ENCODE assay signal across 28 mouse cellular contexts in genomic region chr2:130529925-130530324, GRCm38 (mm10). TPM values are rescaled to one million over a fixed set of nuclear protein-coding genes. Genes with fewer than 3 reads are reported as not detected.
DNase-seq lines count a peak whose midpoint lies in the region; TF ChIP-seq lines count a peak whose summit lies in the region.
"Had no signal": no experiment of that assay in that cellular context is flagged by ENCODE, and none has a peak within 500 bp of the region (broad histone marks: within the 10 kb centered on the region; RNA-seq: fewer than 3 reads in every experiment).

No protein-coding gene starts in this region.

- H3K4me3 ChIP-seq in CH12.LX (replicated peaks in 1 of 3; ENCODE audit: low read depth in 2 of 3, low read length in 2 of 3, poor library complexity in 1 of 3), result no peak overlapping the region
- H3K4me3 ChIP-seq in bone marrow macrophage, adult 2 months (ENCODE audit: insufficient read depth, low read length), result no peak overlapping the region
- H3K4me3 ChIP-seq in macrophage (ENCODE audit: inconsistent target), result no peak overlapping the region

- H3K36me3 ChIP-seq in CH12.LX (replicated peaks in 1 of 2; ENCODE audit: control insufficient read depth in 1 of 2, insufficient read depth in 1 of 2, low read length in 1 of 2) (peaks cover 10 to 53% of the 10 kb centered on the region in 2 experiments), macrophage (ENCODE audit: inconsistent target) (peaks cover 32% of the 10 kb centered on the region; the same call in 1 of the 2 replicates)

- H3K27ac ChIP-seq in CH12.LX (ENCODE audit: insufficient read depth, low read depth), result peak overlapping the region; percentile 38
- peak overlapping the region; percentile 33; the same call in 1 of the 2 replicates for H3K27ac ChIP-seq in bone marrow macrophage, adult 2 months (ENCODE audit: insufficient read depth, low read depth, low read length)
- peak overlapping the region; percentile 29 for H3K27ac ChIP-seq in macrophage

- TF ChIP-seq POLR2A in CH12.LX (IDR thresholded peaks at IDR 0.05; ENCODE audit: low read depth, low read length), result no peak
- no peak for TF ChIP-seq POLR2A in bone marrow macrophage, adult 2 months (IDR thresholded peaks at IDR 0.05; ENCODE audit: borderline replicate concordance, low read depth, low read length)

- in situ Hi-C loops in CH12.LX (cut with MboI; ENCODE audit: low pct_ligation_motif_present, low pct_unique_long_range_greater_than_20kb, low sequenced_read_pairs), result no loop called here

- no peak for TF ChIP-seq RAD21 in CH12.LX (IDR thresholded peaks at IDR 0.05; ENCODE audit: low read depth, low read length)

- no peaks in the 10 kb centered on the region for H3K79me2 ChIP-seq in CH12.LX (replicated peaks; ENCODE audit: control insufficient read depth, extremely low read depth, insufficient read depth, poor library complexity, severe bottlenecking)
- H3K79me2 ChIP-seq in macrophage (ENCODE audit: inconsistent target), result no peaks in the 10 kb centered on the region

- TF ChIP-seq CTCF in CH12.LX (conservative IDR thresholded peaks at IDR 0.05 in 1 of 2, IDR thresholded peaks at IDR 0.05 in 1 of 2; ENCODE audit: low read depth in 2 of 2, low read length in 2 of 2), result no peak
- TF ChIP-seq CTCF in bone marrow macrophage, adult 2 months (IDR thresholded peaks at IDR 0.05; ENCODE audit: low read depth, low read length), result no peak

- peak; percentile 49 for DNase-seq in CH12.LX (ENCODE audit: extremely low read depth)
- DNase-seq in ovary, postnatal 14 days (ENCODE audit: low spot score), result no peak
- no peak for DNase-seq in gastrocnemius, postnatal 14 days
- DNase-seq in T-cell, adult 2 months (ENCODE audit: low spot score), result no peak
- DNase-seq: adrenal gland, adult 2 months; adrenal gland, adult 8-10 months; adrenal gland, postnatal 10 days; adrenal gland, postnatal 14 days; adrenal gland, postnatal 25 days; adrenal gland, postnatal 36 days; B cell, adult 2 months; cerebellum, adult 11 months; cerebellum, adult 11-12 months; cerebellum, adult 18-20 months; cerebellum, adult 2 months; cerebellum, adult 8-10 months; cerebellum, adult 9-10 months had no signal

- intact Hi-C loops in gastrocnemius, postnatal 14 days (cut with DNase I; ENCODE audit: low total_unique reads), result no loop called here

- peak overlapping the region; percentile 40 for H3K9ac ChIP-seq in CH12.LX (ENCODE audit: insufficient read depth, low read depth)

- no peaks in the 10 kb centered on the region for H3K27me3 ChIP-seq in CH12.LX (replicated peaks)
- H3K27me3 ChIP-seq: Patski had no signal

- TF ChIP-seq EP300 in CH12.LX (IDR thresholded peaks at IDR 0.05; ENCODE audit: low read length), result peak; percentile 63

- peak overlapping the region; percentile 72 for H3K4me2 ChIP-seq in CH12.LX (ENCODE audit: insufficient read depth, low read depth, poor library complexity, severe bottlenecking)

- H3K9me3 ChIP-seq in CH12.LX (replicated peaks; ENCODE audit: low read length), result no peaks in the 10 kb centered on the region
- H3K9me3 ChIP-seq: G1E had no signal

- dilution Hi-C loops in CH12.LX (cut with MboI; ENCODE audit: extremely low pct_ligation_motif_present, extremely low pct_unique_long_range_greater_than_20kb, low sequenced_read_pairs), result no loop called here

- WGBS in macrophage (ENCODE audit: missing documents), result 92% methylated on average over 7 of the region's 7 CpGs

- peaks cover 18 to 60% of the 10 kb centered on the region in 2 experiments for H3K4me1 ChIP-seq in CH12.LX (ENCODE audit: control insufficient read depth in 1 of 2, insufficient read depth in 2 of 2)
- H3K4me1 ChIP-seq in bone marrow macrophage, adult 2 months (ENCODE audit: control insufficient read depth, insufficient read depth, low read length), result peaks cover 28% of the 10 kb centered on the region

TF ChIP-seq in CH12.LX, 34 proteins besides CTCF, POLR2A, EP300 and RAD21:
- TF ChIP-seq MAFK (IDR thresholded peaks at IDR 0.05; ENCODE audit: insufficient replicate concordance, low read length), result 0 out of 2 replicates have a peak, but pooled peaks have one; percentile 33
- peak; percentile 65; the same call in 1 of the 2 replicates for TF ChIP-seq IRF4 (IDR thresholded peaks at IDR 0.05; ENCODE audit: low read depth, low read length)
- TF ChIP-seq GABPA (IDR thresholded peaks at IDR 0.05; ENCODE audit: insufficient replicate concordance, low read depth, low read length), result no peak
- TF ChIP-seq NRF1 (IDR thresholded peaks at IDR 0.05; ENCODE audit: low read depth, low read length), result no peak
- peak; percentile 47 for TF ChIP-seq ETS1 (conservative IDR thresholded peaks at IDR 0.05; ENCODE audit: low read depth, low read length)
- TF ChIP-seq MYC (IDR thresholded peaks at IDR 0.05; ENCODE audit: low read depth, low read length), result peak; percentile 55; the same call in 1 of the 2 replicates
- TF ChIP-seq MXI1 (IDR thresholded peaks at IDR 0.05; ENCODE audit: low read depth, low read length), result peak; percentile 18; the same call in 1 of the 2 replicates
- no peak for TF ChIP-seq CHD2 (IDR thresholded peaks at IDR 0.05; ENCODE audit: low read length)
- TF ChIP-seq BHLHE40 (IDR thresholded peaks at IDR 0.05; ENCODE audit: low read depth, low read length), result peak; percentile 64
- TF ChIP-seq MAX (IDR thresholded peaks at IDR 0.05; ENCODE audit: low read length), result peak; percentile 43; the same call in 1 of the 2 replicates
- TF ChIP-seq MEF2A (IDR thresholded peaks at IDR 0.05; ENCODE audit: borderline replicate concordance, low read depth, low read length), result 0 out of 2 replicates have a peak, but pooled peaks have one; percentile 28
- TF ChIP-seq NELFE (IDR thresholded peaks at IDR 0.05; ENCODE audit: low read depth, low read length), result no peak
- no peak for TF ChIP-seq ZNF384 (IDR thresholded peaks at IDR 0.05; ENCODE audit: low read depth, low read length)
- no peak for TF ChIP-seq KAT2A (IDR thresholded peaks at IDR 0.05; ENCODE audit: insufficient replicate concordance, low read length)
- no peak for TF ChIP-seq E2F4 (IDR thresholded peaks at IDR 0.05; ENCODE audit: insufficient replicate concordance, low read depth, low read length)

RNA-seq across cellular contexts. Expression of gene Mrps26, which starts 33.6 kb away (rescaled TPM):
- total RNA-seq in CH12.LX (2012; rRNA removed) (68.7 and 83.2 TPM in 2 replicates), CH12.LX (2014; rRNA removed) (71.4 and 74.7 TPM in 2 replicates)
- polyA plus RNA-seq in CH12.LX (2012; ENCODE audit: insufficient read length, low read depth) (101 and 137 TPM in 2 replicates), macrophage (2018) (14.0 to 43.6 TPM (median 23.4 TPM) in 3 replicates)
- polyA plus RNA-seq in bone marrow macrophage, adult 2 months (2012; ENCODE audit: insufficient read depth, insufficient read length, missing spikeins), result 28.3 and 30.0 TPM in 2 replicates
- total RNA-seq in macrophage (2018; cell fraction: chromatin; rRNA removed), result 10 to 100 TPM in 25 of 26 experiments, 1 to 10 TPM in 1; 7.9 to 55.6 (median 30.2) TPM
- 10 to 100 TPM; 15.3 to 33.7 (median 24.5) TPM for total RNA-seq in macrophage (2018; cell fraction: cytosol; rRNA removed)
- total RNA-seq in macrophage (2018; cell fraction: nucleus; rRNA removed), result 10 to 100 TPM in 24 of 26 experiments, 1 to 10 TPM in 2; 7.0 to 44.6 (median 27.8) TPM
- 10 to 100 TPM; 41.6 to 47.5 TPM for total RNA-seq in gastrocnemius, postnatal 14 days (2021)

RNA-seq across cellular contexts. Expression of gene Oxt, which starts 46.0 kb away (rescaled TPM):
- total RNA-seq in CH12.LX (2012; rRNA removed) (not detected in 2 replicates), CH12.LX (2014; rRNA removed) (not detected in 2 replicates)
- polyA plus RNA-seq in CH12.LX (2012; ENCODE audit: insufficient read length, low read depth) (not detected in 2 replicates), macrophage (2018) (not detected in 3 replicates)
- polyA plus RNA-seq in bone marrow macrophage, adult 2 months (2012; ENCODE audit: insufficient read depth, insufficient read length, missing spikeins), result not detected in 2 replicates
- not detected for total RNA-seq in macrophage (2018; cell fraction: chromatin; rRNA removed)
- not detected for total RNA-seq in macrophage (2018; cell fraction: cytosol; rRNA removed)
- total RNA-seq in macrophage (2018; cell fraction: nucleus; rRNA removed), result not detected
- total RNA-seq in gastrocnemius, postnatal 14 days (2021), result not detected
- total RNA-seq: adrenal gland, adult 18-20 months; adrenal gland, adult 2 months; adrenal gland, adult 8-10 months; adrenal gland, postnatal 10 days; adrenal gland, postnatal 14 days; adrenal gland, postnatal 25 days; adrenal gland, postnatal 36 days; adrenal gland, postnatal 4 days; G1E; MEL had no signal
- polyA plus RNA-seq: activated CD4-positive, CD25-positive, alpha-beta regulatory T cell, adult 4 months; adrenal gland, adult 2 months; C2C12; CD4-positive, CD25-positive, alpha-beta regulatory T cell, adult 4 months; G1E; Patski had no signal

RNA-seq across cellular contexts. Expression of gene Avp, which starts 52.4 kb away (rescaled TPM):
- total RNA-seq in CH12.LX (2012; rRNA removed) (not detected in 2 replicates), CH12.LX (2014; rRNA removed) (not detected in 2 replicates)
- polyA plus RNA-seq in CH12.LX (2012; ENCODE audit: insufficient read length, low read depth) (not detected in 2 replicates), macrophage (2018) (not detected in 3 replicates)
- not detected in 2 replicates for polyA plus RNA-seq in bone marrow macrophage, adult 2 months (2012; ENCODE audit: insufficient read depth, insufficient read length, missing spikeins)
- total RNA-seq in macrophage (2018; cell fraction: chromatin; rRNA removed), result not detected
- total RNA-seq in macrophage (2018; cell fraction: cytosol; rRNA removed), result not detected
- total RNA-seq in macrophage (2018; cell fraction: nucleus; rRNA removed), result not detected
- total RNA-seq in gastrocnemius, postnatal 14 days (2021), result not detected
- total RNA-seq: adrenal gland, adult 18-20 months; adrenal gland, adult 2 months; adrenal gland, adult 8-10 months; adrenal gland, postnatal 10 days; adrenal gland, postnatal 14 days; adrenal gland, postnatal 25 days; adrenal gland, postnatal 36 days; adrenal gland, postnatal 4 days; ES-E14; G1E; MEL had no signal
- polyA plus RNA-seq: activated CD4-positive, CD25-positive, alpha-beta regulatory T cell, adult 4 months; adrenal gland, adult 2 months; C2C12; CD4-positive, CD25-positive, alpha-beta regulatory T cell, adult 4 months; cerebellum, adult 2 months; G1E; Patski had no signal
